Mouse (Mus musculus) stomach, embryonic 14.5 days (tissue): ENCODE results near the gene Slc7a10. TPM values are rescaled to one million over a fixed set of nuclear protein-coding genes. Genes with fewer than 3 reads are reported as not detected.

Experiments used
- ATAC-seq: fragments of 200-750 bp; cut with Nextera tagmentation; 2 replicates; pipeline ENCODE4 v1.8.0; 2017; ENCODE audit warnings: low read depth, moderate TSS enrichment; ENCODE audit not compliant: insufficient number of reproducible peaks, insufficient read depth, low FRiP score
- H3K27ac ChIP-seq: fragments of 300-500 bp; sonication (generic); 2 replicates; pipeline ENCODE4 v1.5.1; 2014; ENCODE audit warnings: mild to moderate bottlenecking, low read length, moderate library complexity, mixed read lengths
- H3K27me3 ChIP-seq: fragments of 300-500 bp; sonication (generic); 2 replicates; pipeline ENCODE4 v1.6.1; 2014; ENCODE audit warnings: low read length, control low read depth, mixed read lengths; ENCODE audit not compliant: control insufficient read depth, insufficient read depth
- H3K36me3 ChIP-seq: fragments of 300-500 bp; sonication (generic); 2 replicates; pipeline ENCODE4 v1.6.1; 2014; ENCODE audit warnings: mild to moderate bottlenecking, control low read depth, low read length, moderate library complexity, mixed read lengths; ENCODE audit not compliant: control insufficient read depth, insufficient read depth
- H3K4me1 ChIP-seq: fragments of 300-500 bp; sonication (generic); 2 replicates; pipeline ENCODE4 v1.6.1; 2014; ENCODE audit warnings: low read length, control low read depth, mixed read lengths; ENCODE audit not compliant: control insufficient read depth, insufficient read depth
- H3K4me2 ChIP-seq: fragments of 300-500 bp; sonication (generic); replicated peaks from 2 replicates; pipeline ENCODE4 v1.6.1; 2014; ENCODE audit warnings: low read depth, low read length, control low read depth
- H3K4me3 ChIP-seq: fragments of 300-500 bp; sonication (generic); 2 replicates; pipeline ENCODE4 v1.5.1; 2014; ENCODE audit warnings: low read depth, low read length, control low read depth
- H3K9ac ChIP-seq: fragments of 300-500 bp; sonication (generic); replicated peaks from 2 replicates; pipeline ENCODE4 v1.6.1; 2014; ENCODE audit warnings: low read depth, mild to moderate bottlenecking, control low read depth, low read length, moderate library complexity, mixed read lengths
- H3K9me3 ChIP-seq: fragments of 300-500 bp; sonication (generic); 2 replicates; pipeline ENCODE4 v1.6.1; 2016; ENCODE audit warnings: low read depth, low read length, control low read depth; ENCODE audit not compliant: control insufficient read depth
- WGBS: fragments of 180-500 bp; shearing (Covaris S2); extraction: QIAGEN DNeasy Blood & Tissue Kit; methylation state at CpG from one replicate; pipeline ENCODE4 v1.1.7; 2014; 5-methylcytosine and 5-hydroxymethylcytosine counted together
- polyA plus RNA-seq: library from polyadenylated mRNA; unstranded; fragments of >200 nt; fragmentation: Nextera tagmentation; extraction: Ambion mirVana; gene quantifications from 2 replicates; pipeline ENCODE4 v1.2.1, GENCODE M21; 2014

The Slc7a10 gene
- polyA plus RNA-seq, 1 experiment from 2014 or later = 5.0 TPM

- H3K4me2 ChIP-seq = peak within 1 kb of the TSS; percentile 65
- H3K27ac ChIP-seq = no peak within 1 kb of the TSS
- H3K9me3 ChIP-seq = no peaks in the 10 kb centered on the region
- H3K4me1 ChIP-seq = peaks cover 10% of the 10 kb centered on the region; the same call in 1 of the 2 replicates
- H3K9ac ChIP-seq = peak within 1 kb of the TSS; percentile 64
- WGBS = under 1% methylated on average over 52 of the region's 53 CpGs
- peak; percentile 91 for ATAC-seq
- H3K4me3 ChIP-seq = peak within 1 kb of the TSS; percentile 65
- no peaks in the 10 kb centered on the region; the same call in 1 of the 2 replicates for H3K36me3 ChIP-seq
- no peaks in the 10 kb centered on the region for H3K27me3 ChIP-seq
Measured at GRCm38 (mm10) chr7:35215225-35215624, 29.0 kb downstream of the Slc7a10 start, which contains the start of gene Lrp3. TSS of gene Lrp3 (minus strand) at chr7:35215498.

- no peak for ATAC-seq
- H3K27me3 ChIP-seq = no peaks in the 10 kb centered on the region
- peak overlapping the region; percentile 65 for H3K4me2 ChIP-seq
- WGBS = 42% methylated on average over 5 of the region's 5 CpGs
- H3K9ac ChIP-seq = no peak overlapping the region
- H3K4me3 ChIP-seq = peak overlapping the region; percentile 65
- H3K9me3 ChIP-seq = no peaks in the 10 kb centered on the region
- H3K36me3 ChIP-seq = no peaks in the 10 kb centered on the region; the same call in 1 of the 2 replicates
- no peak overlapping the region for H3K27ac ChIP-seq
- H3K4me1 ChIP-seq = peaks cover 10% of the 10 kb centered on the region; the same call in 1 of the 2 replicates
Measured at GRCm38 (mm10) chr7:35215731-35216130, 29.5 kb downstream of the Slc7a10 start.

GRCm38 (mm10) chr7:35220694-35221365, 34.6 kb downstream of the Slc7a10 start:
- Histone ChIP-seq H3K9ac (no peak overlapping the region), H3K36me3 (no peaks in the 10 kb centered on the region), H3K4me3 (no peak overlapping the region), H3K27me3 (no peaks in the 10 kb centered on the region), H3K27ac (no peak overlapping the region), H3K4me1 (no peaks in the 10 kb centered on the region; the same call in 1 of the 2 replicates), H3K9me3 (no peaks in the 10 kb centered on the region), H3K4me2 (no peak overlapping the region)
- no peak for ATAC-seq
- WGBS = 69% methylated on average over 9 of the region's 9 CpGs

GRCm38 (mm10) chr7:35230333-35230732, 44.1 kb downstream of the Slc7a10 start:
- 65% methylated on average over 3 of the region's 3 CpGs for WGBS
- no peaks in the 10 kb centered on the region for H3K36me3 ChIP-seq
- no peak overlapping the region for H3K9ac ChIP-seq

GRCm38 (mm10) chr7:35232796-35233455, 46.7 kb downstream of the Slc7a10 start:
- WGBS = 29% methylated on average over 13 of the region's 13 CpGs
- ATAC-seq = no peak
- H3K4me2 ChIP-seq = 0 out of 2 replicates have a peak overlapping the region, but pooled peaks have one; percentile 49
- peaks cover 7% of the 10 kb centered on the region; the same call in 1 of the 2 replicates for H3K4me1 ChIP-seq
- no peak overlapping the region for H3K9ac ChIP-seq
- H3K4me3 ChIP-seq = no peak overlapping the region
- no peak overlapping the region for H3K27ac ChIP-seq
- H3K36me3 ChIP-seq = no peaks in the 10 kb centered on the region
- 0 out of 2 replicates have a peak, but pooled peaks cover 2% of the 10 kb centered on the region for H3K9me3 ChIP-seq
- no peaks in the 10 kb centered on the region for H3K27me3 ChIP-seq

More at GRCm38 (mm10) chr7:35230333-35230732, 44.1 kb downstream of the Slc7a10 start:
- Histone ChIP-seq H3K9me3 (0 out of 2 replicates have a peak, but pooled peaks cover 2% of the 10 kb centered on the region), H3K27me3 (no peaks in the 10 kb centered on the region), H3K27ac (no peak overlapping the region), H3K4me3 (no peak overlapping the region), H3K4me2 (no peak overlapping the region), H3K4me1 (0 out of 2 replicates have a peak, but pooled peaks cover 4% of the 10 kb centered on the region)
- ATAC-seq = no peak

GRCm38 (mm10) chr7:35233861-35234260, 47.7 kb downstream of the Slc7a10 start:
- peak overlapping the region; percentile 49; the same call in 1 of the 2 replicates for H3K9ac ChIP-seq
- WGBS = 52% methylated on average over 12 of the region's 12 CpGs

GRCm38 (mm10) chr7:35234361-35235245, 48.4 kb downstream of the Slc7a10 start:
- Histone ChIP-seq H3K4me1 (peaks cover 7% of the 10 kb centered on the region; the same call in 1 of the 2 replicates), H3K4me3 (peak overlapping the region; percentile 57), H3K4me2 (peak overlapping the region; percentile 49), H3K27ac (peak overlapping the region; percentile 91), H3K36me3 (no peaks in the 10 kb centered on the region), H3K27me3 (no peaks in the 10 kb centered on the region), H3K9ac (peak overlapping the region; percentile 49; the same call in 1 of the 2 replicates), H3K9me3 (0 out of 2 replicates have a peak, but pooled peaks cover 2% of the 10 kb centered on the region)
- WGBS = under 1% methylated on average over 45 of the region's 45 CpGs
- ATAC-seq = peak; percentile 93

More at GRCm38 (mm10) chr7:35233861-35234260, 47.7 kb downstream of the Slc7a10 start:
- no peak for ATAC-seq
- Histone ChIP-seq H3K27ac (peak overlapping the region; percentile 91), H3K27me3 (no peaks in the 10 kb centered on the region), H3K4me3 (peak overlapping the region; percentile 57), H3K36me3 (no peaks in the 10 kb centered on the region), H3K4me2 (peak overlapping the region; percentile 49), H3K9me3 (0 out of 2 replicates have a peak, but pooled peaks cover 2% of the 10 kb centered on the region), H3K4me1 (peaks cover 7% of the 10 kb centered on the region; the same call in 1 of the 2 replicates)
